Mouse (Mus musculus) gastrocnemius, postnatal 25 days (tissue): Measurements from ENCODE around the gene Oxsm. TPM values are rescaled to one million over a fixed set of nuclear protein-coding genes. Genes with fewer than 3 reads are reported as not detected.

Source experiments
- DNase-seq: peaks from one replicate; pipeline ENCODE4 v3.0.0; 2022
- total RNA-seq, 2 experiments: library from RNA; stranded (reverse); gene quantifications; 1 replicate in 1 of 2; 2 replicates in 1 of 2; pipeline ENCODE4 v1.2.3; 2021

Gene Oxsm
- total RNA-seq, 2 experiments from 2014 or later = 11.0 to 11.1 TPM

- no peak for DNase-seq
These were observed 7.3 kb downstream of the Oxsm start for GRCm38 (mm10) chr14:16242193-16242815.

- no peak for DNase-seq
These were observed 13.1 kb downstream of the Oxsm start for GRCm38 (mm10) chr14:16236466-16236865.

- no peak for DNase-seq
These were observed 16.1 kb downstream of the Oxsm start for GRCm38 (mm10) chr14:16233515-16233914.

GRCm38 (mm10) chr14:16230581-16230980 is 19.0 kb downstream of the Oxsm start:
- DNase-seq = no peak

- DNase-seq = no peak
These were observed 20.2 kb downstream of the Oxsm start for GRCm38 (mm10) chr14:16229395-16229794.

GRCm38 (mm10) chr14:16219015-16219414 is 30.6 kb downstream of the Oxsm start:
- no peak for DNase-seq

GRCm38 (mm10) chr14:16207722-16208121 is 41.9 kb downstream of the Oxsm start:
- DNase-seq = no peak

GRCm38 (mm10) chr14:16201673-16202072 is 47.9 kb downstream of the Oxsm start:
- DNase-seq = no peak

GRCm38 (mm10) chr14:16200969-16201638 is 48.5 kb downstream of the Oxsm start:
- DNase-seq = no peak

GRCm38 (mm10) chr14:16200220-16200912 is 49.2 kb downstream of the Oxsm start:
- no peak for DNase-seq

GRCm38 (mm10) chr14:16196518-16196917 is 53.1 kb downstream of the Oxsm start:
- DNase-seq = no peak

GRCm38 (mm10) chr14:16195486-16195885 is 54.1 kb downstream of the Oxsm start:
- no peak for DNase-seq

- DNase-seq = no peak
These were observed 55.5 kb downstream of the Oxsm start for GRCm38 (mm10) chr14:16194125-16194524.

GRCm38 (mm10) chr14:16189142-16189541 is 60.5 kb downstream of the Oxsm start:
- DNase-seq = no peak

Other genes starting within 250 kb of the Oxsm start
- gene Ngly1, start 528 bp downstream of the Oxsm start, total RNA-seq = 10 to 100 TPM; 41.5 to 48.3 TPM
- 10 to 100 TPM; 33.6 to 37.2 TPM for gene Top2b, start 115.4 kb upstream of the Oxsm start, total RNA-seq